In the genomic region with DNA sequence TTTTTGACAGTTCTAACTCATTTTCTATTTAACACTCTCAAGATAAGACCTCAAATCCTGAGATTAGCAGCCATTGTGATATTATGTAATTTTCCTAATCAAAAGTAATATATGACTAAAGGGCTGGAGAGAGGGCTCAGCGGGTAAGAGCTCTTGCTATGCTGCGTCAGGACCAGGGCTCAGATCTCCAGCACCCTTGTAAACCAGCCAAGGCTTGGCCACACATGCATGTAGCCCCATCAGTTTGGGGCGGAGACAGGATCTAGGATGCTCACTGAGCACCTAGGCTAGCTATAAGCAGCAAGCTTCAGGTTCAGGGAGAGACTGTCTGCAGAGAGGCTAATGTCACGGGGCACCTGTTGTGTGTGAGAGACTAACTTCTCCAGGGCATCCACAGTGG, we compare ENCODE assay signal across 26 mouse cellular contexts. TPM values are rescaled to one million over a fixed set of nuclear protein-coding genes. Genes with fewer than 3 reads are reported as not detected.
DNase-seq lines count a peak whose midpoint lies in the region; ATAC-seq and TF ChIP-seq lines count a peak whose summit lies in the region.
"Had no signal": no experiment of that assay in that cellular context is flagged by ENCODE, and none has a peak within 500 bp of the region (broad histone marks: within the 10 kb centered on the region; RNA-seq: fewer than 3 reads in every experiment).

No protein-coding gene starts in this region.

- 0 out of 2 replicates have a peak overlapping the region, but pooled peaks have one; percentile 8 for H3K27ac ChIP-seq in forebrain, embryonic 10.5 days
- no peak overlapping the region for H3K27ac ChIP-seq in forebrain, embryonic 14.5 days (ENCODE audit: low read depth, low read length)
- peak overlapping the region; percentile 83; the same call in 1 of the 2 replicates for H3K27ac ChIP-seq in heart, postnatal 0 days (ENCODE audit: low read depth)
- H3K27ac ChIP-seq in liver, postnatal 0 days (ENCODE audit: low read depth): 0 out of 2 replicates have a peak overlapping the region, but pooled peaks have one; percentile 8
- no peak overlapping the region for H3K27ac ChIP-seq in liver, embryonic 11.5 days (ENCODE audit: low read depth, low read length)
- H3K27ac ChIP-seq in brown adipose tissue, adult 24 weeks (replicated peaks; ENCODE audit: low read depth, low read length): peak overlapping the region; percentile 75
- H3K27ac ChIP-seq: embryonic facial prominence, embryonic 12.5 days; forebrain, embryonic 15.5 days; hindbrain, embryonic 13.5 days; limb, embryonic 10.5 days; midbrain, embryonic 10.5 days; neural tube, embryonic 12.5 days had no signal

- TF ChIP-seq EP300 in heart, postnatal 0 days (IDR thresholded peaks at IDR 0.05; ENCODE audit: low read depth): no peak
- no peak for TF ChIP-seq EP300 in liver, postnatal 0 days (IDR thresholded peaks at IDR 0.05; ENCODE audit: low read depth)

- no peaks in the 10 kb centered on the region for H3K27me3 ChIP-seq in forebrain, embryonic 10.5 days (ENCODE audit: poor library complexity, severe bottlenecking)
- H3K27me3 ChIP-seq in forebrain, embryonic 14.5 days (replicated peaks; ENCODE audit: control insufficient read depth, insufficient read depth, low read length): no peaks in the 10 kb centered on the region
- no peaks in the 10 kb centered on the region for H3K27me3 ChIP-seq in heart, postnatal 0 days (ENCODE audit: control insufficient read depth, insufficient read depth, low read length)
- H3K27me3 ChIP-seq in liver, postnatal 0 days (ENCODE audit: insufficient read depth, low read length): no peaks in the 10 kb centered on the region
- H3K27me3 ChIP-seq in liver, embryonic 11.5 days (replicated peaks; ENCODE audit: control insufficient read depth, insufficient read depth, low read length): no peaks in the 10 kb centered on the region
- H3K27me3 ChIP-seq: embryonic facial prominence, embryonic 12.5 days; forebrain, embryonic 15.5 days; hindbrain, embryonic 13.5 days; neural tube, embryonic 12.5 days had no signal

- H3K36me3 ChIP-seq in forebrain, embryonic 10.5 days (replicated peaks): peaks cover 12% of the 10 kb centered on the region
- H3K36me3 ChIP-seq in forebrain, embryonic 14.5 days (ENCODE audit: control insufficient read depth, insufficient read depth, low read length): peaks cover 3% of the 10 kb centered on the region; the same call in 1 of the 2 replicates
- peaks cover 8% of the 10 kb centered on the region for H3K36me3 ChIP-seq in heart, postnatal 0 days (replicated peaks; ENCODE audit: control insufficient read depth, insufficient read depth, low read length)
- H3K36me3 ChIP-seq in liver, postnatal 0 days (replicated peaks; ENCODE audit: insufficient read depth, low read length): peaks cover 12% of the 10 kb centered on the region
- H3K36me3 ChIP-seq in liver, embryonic 11.5 days (ENCODE audit: control insufficient read depth, insufficient read depth, low read length): peaks cover 9% of the 10 kb centered on the region
- H3K36me3 ChIP-seq: forebrain, embryonic 15.5 days had no signal

- H3K4me1 ChIP-seq in forebrain, embryonic 10.5 days: peaks cover 20% of the 10 kb centered on the region
- peaks cover 10% of the 10 kb centered on the region for H3K4me1 ChIP-seq in forebrain, embryonic 14.5 days (ENCODE audit: control insufficient read depth, insufficient read depth, low read length)
- peaks cover 56% of the 10 kb centered on the region for H3K4me1 ChIP-seq in heart, postnatal 0 days (ENCODE audit: control insufficient read depth, insufficient read depth)
- H3K4me1 ChIP-seq in liver, postnatal 0 days (ENCODE audit: insufficient read depth): peaks cover 53% of the 10 kb centered on the region
- H3K4me1 ChIP-seq in liver, embryonic 11.5 days (replicated peaks; ENCODE audit: control insufficient read depth, insufficient read depth, low read length): peaks cover 43% of the 10 kb centered on the region
- peaks cover 51% of the 10 kb centered on the region for H3K4me1 ChIP-seq in brown adipose tissue, adult 24 weeks (ENCODE audit: control insufficient read depth, insufficient read depth, insufficient read length, low read length)

- no peak overlapping the region for H3K4me3 ChIP-seq in forebrain, embryonic 10.5 days
- no peak overlapping the region for H3K4me3 ChIP-seq in forebrain, embryonic 14.5 days (ENCODE audit: low read depth, low read length)
- H3K4me3 ChIP-seq in heart, postnatal 0 days (ENCODE audit: low read depth, low read length): no peak overlapping the region
- H3K4me3 ChIP-seq in liver, postnatal 0 days (ENCODE audit: low read depth, low read length): no peak overlapping the region
- no peak overlapping the region for H3K4me3 ChIP-seq in liver, embryonic 11.5 days (ENCODE audit: low read depth, low read length)
- H3K4me3 ChIP-seq in brown adipose tissue, adult 24 weeks (ENCODE audit: insufficient read depth, low read depth, low read length): no peak overlapping the region
- H3K4me3 ChIP-seq: embryonic facial prominence, embryonic 12.5 days; erythroblast, embryonic 14.5 days; forebrain, embryonic 15.5 days; hindbrain, embryonic 13.5 days; limb, embryonic 10.5 days; midbrain, embryonic 10.5 days; neural tube, embryonic 12.5 days had no signal

- H3K9me3 ChIP-seq in forebrain, embryonic 10.5 days: no peaks in the 10 kb centered on the region
- no peaks in the 10 kb centered on the region for H3K9me3 ChIP-seq in forebrain, embryonic 14.5 days (replicated peaks; ENCODE audit: control insufficient read depth, low read length)
- H3K9me3 ChIP-seq in heart, postnatal 0 days (replicated peaks; ENCODE audit: control insufficient read depth, low read length): no peaks in the 10 kb centered on the region
- H3K9me3 ChIP-seq in liver, postnatal 0 days (ENCODE audit: low read length): no peaks in the 10 kb centered on the region
- no peaks in the 10 kb centered on the region for H3K9me3 ChIP-seq in liver, embryonic 11.5 days (ENCODE audit: control insufficient read depth, low read length)
- H3K9me3 ChIP-seq: embryonic facial prominence, embryonic 12.5 days; forebrain, embryonic 15.5 days; hindbrain, embryonic 13.5 days; limb, embryonic 10.5 days; midbrain, embryonic 10.5 days; neural tube, embryonic 12.5 days had no signal

- 94% methylated on average over 4 of the region's 4 CpGs for WGBS in forebrain, embryonic 10.5 days
- WGBS in forebrain, embryonic 14.5 days: 90% methylated on average over 4 of the region's 4 CpGs
- 73% methylated on average over 4 of the region's 4 CpGs for WGBS in heart, postnatal 0 days
- 85% methylated on average over 4 of the region's 4 CpGs for WGBS in liver, postnatal 0 days (ENCODE audit: insufficient replicate concordance)
- WGBS in liver, embryonic 11.5 days: 85% methylated on average over 4 of the region's 4 CpGs

- no peak overlapping the region for H3K4me2 ChIP-seq in forebrain, embryonic 14.5 days (ENCODE audit: low read length)
- H3K4me2 ChIP-seq in heart, postnatal 0 days (ENCODE audit: low read depth, low read length): no peak overlapping the region
- no peak overlapping the region for H3K4me2 ChIP-seq in liver, postnatal 0 days (ENCODE audit: low read depth, low read length)
- no peak overlapping the region for H3K4me2 ChIP-seq in liver, embryonic 11.5 days
- H3K4me2 ChIP-seq: embryonic facial prominence, embryonic 12.5 days; forebrain, embryonic 15.5 days; hindbrain, embryonic 13.5 days; neural tube, embryonic 12.5 days had no signal

- DNase-seq in forebrain, embryonic 10.5 days (ENCODE audit: extremely low spot score, low spot score): no peak
- no peak for DNase-seq in forebrain, embryonic 14.5 days (ENCODE audit: low spot score)
- no peak for DNase-seq in heart, postnatal 0 days (ENCODE audit: low spot score)
- no peak for DNase-seq in heart, postnatal 4 days
- no peak for DNase-seq in liver, postnatal 0 days
- DNase-seq in liver, embryonic 11.5 days (ENCODE audit: low spot score): no peak
- no peak for DNase-seq in right cerebral cortex, postnatal 14 days
- DNase-seq: adrenal gland, adult 2 months; cerebellum, adult 11 months; cerebellum, postnatal 10 days; gastrocnemius, postnatal 25 days; kidney, postnatal 14 days; lung, adult 2 months; lung, postnatal 4 days; thymus, adult 18-20 months had no signal

- ATAC-seq in forebrain, embryonic 14.5 days: no peak
- no peak for ATAC-seq in heart, postnatal 0 days (ENCODE audit: insufficient read depth, low read depth)
- ATAC-seq in liver, postnatal 0 days: no peak
- ATAC-seq in liver, embryonic 11.5 days (replicated peaks; ENCODE audit: low FRiP score): no peak
- ATAC-seq: forebrain, embryonic 15.5 days; inflammation-experienced regulatory T-cells, adult 6 months had no signal

- no peak overlapping the region for H3K9ac ChIP-seq in forebrain, embryonic 14.5 days (ENCODE audit: low read length)
- H3K9ac ChIP-seq in heart, postnatal 0 days (replicated peaks; ENCODE audit: low read depth, low read length): no peak overlapping the region
- H3K9ac ChIP-seq in liver, postnatal 0 days (replicated peaks): no peak overlapping the region
- no peak overlapping the region for H3K9ac ChIP-seq in liver, embryonic 11.5 days (ENCODE audit: low read depth, low read length)
- H3K9ac ChIP-seq: embryonic facial prominence, embryonic 12.5 days; forebrain, embryonic 15.5 days; hindbrain, embryonic 13.5 days; neural tube, embryonic 12.5 days had no signal

- TF ChIP-seq CTCF in heart, postnatal 0 days (IDR thresholded peaks at IDR 0.05; ENCODE audit: low read depth): no peak
- TF ChIP-seq CTCF in liver, postnatal 0 days (IDR thresholded peaks at IDR 0.05; ENCODE audit: low read depth): no peak

RNA-seq across cellular contexts. Expression of a gene that starts 39.5 kb away (rescaled TPM):
- 1.2 and 2.5 TPM in 2 replicates for polyA plus RNA-seq in forebrain, embryonic 10.5 days (2016; fragmentation: Nextera tagmentation; extraction: Ambion mirVana)
- polyA plus RNA-seq in forebrain, embryonic 14.5 days (2014; fragmentation: Nextera tagmentation; extraction: Ambion mirVana): 0.43 and 1.4 TPM in 2 replicates
- not detected in 2 replicates for total RNA-seq in heart, postnatal 0 days (2014; rRNA removed; ENCODE audit: low replicate concordance)
- polyA plus RNA-seq in heart, postnatal 0 days (2015; fragmentation: Nextera tagmentation; extraction: Ambion mirVana): 0.23 and 0.33 TPM in 2 replicates
- total RNA-seq in heart, postnatal 4 days (2021): not detected
- 0.25 and 0.39 TPM in 2 replicates for polyA plus RNA-seq in liver, postnatal 0 days (2015; fragmentation: Nextera tagmentation; extraction: Ambion mirVana)
- polyA plus RNA-seq in liver, embryonic 11.5 days (2014; fragmentation: Nextera tagmentation; extraction: Ambion mirVana): 0.70 and 0.77 TPM in 2 replicates
- 3.3 and 4.1 TPM in 2 replicates for polyA plus RNA-seq in brown adipose tissue, adult 24 weeks (2012; ENCODE audit: insufficient read depth, insufficient read length, missing spikeins)
- total RNA-seq: gastrocnemius, postnatal 25 days; liver, adult 2 months had no signal
- polyA plus RNA-seq: erythroblast, embryonic 14.5 days; heart, embryonic 16.5 days; inflammation-experienced regulatory T-cells, adult 6 months; liver, adult 2 months had no signal

RNA-seq across cellular contexts. Expression of a gene that starts 39.9 kb away (rescaled TPM):
- 0.06 and 0.27 TPM in 2 replicates for polyA plus RNA-seq in forebrain, embryonic 10.5 days (2016; fragmentation: Nextera tagmentation; extraction: Ambion mirVana)
- 0.62 and 1.1 TPM in 2 replicates for polyA plus RNA-seq in forebrain, embryonic 14.5 days (2014; fragmentation: Nextera tagmentation; extraction: Ambion mirVana)
- total RNA-seq in heart, postnatal 0 days (2014; rRNA removed; ENCODE audit: low replicate concordance): not detected in 2 replicates
- 0.15 and 0.21 TPM in 2 replicates for polyA plus RNA-seq in heart, postnatal 0 days (2015; fragmentation: Nextera tagmentation; extraction: Ambion mirVana)
- under 1 TPM; 0.20 to 0.45 TPM for total RNA-seq in heart, postnatal 4 days (2021)
- polyA plus RNA-seq in liver, postnatal 0 days (2015; fragmentation: Nextera tagmentation; extraction: Ambion mirVana): not detected in 2 replicates
- 0.17 TPM in 1 of 2 replicates, not detected in the other for polyA plus RNA-seq in liver, embryonic 11.5 days (2014; fragmentation: Nextera tagmentation; extraction: Ambion mirVana)
- not detected in 2 replicates for polyA plus RNA-seq in brown adipose tissue, adult 24 weeks (2012; ENCODE audit: insufficient read depth, insufficient read length, missing spikeins)
- total RNA-seq: gastrocnemius, postnatal 25 days; liver, adult 2 months had no signal
- polyA plus RNA-seq: embryonic facial prominence, embryonic 12.5 days; erythroblast, embryonic 14.5 days; inflammation-experienced regulatory T-cells, adult 6 months; liver, adult 2 months had no signal

RNA-seq across cellular contexts. Expression of a gene that starts 42.1 kb away (rescaled TPM):
- polyA plus RNA-seq in forebrain, embryonic 10.5 days (2016; fragmentation: Nextera tagmentation; extraction: Ambion mirVana): 47.4 and 49.1 TPM in 2 replicates
- 28.3 and 30.4 TPM in 2 replicates for polyA plus RNA-seq in forebrain, embryonic 14.5 days (2014; fragmentation: Nextera tagmentation; extraction: Ambion mirVana)
- total RNA-seq in heart, postnatal 0 days (2014; rRNA removed; ENCODE audit: low replicate concordance): 54.5 and 119 TPM in 2 replicates
- 55.4 and 62.4 TPM in 2 replicates for polyA plus RNA-seq in heart, postnatal 0 days (2015; fragmentation: Nextera tagmentation; extraction: Ambion mirVana)
- total RNA-seq in heart, postnatal 4 days (2021): 100 to 1,000 TPM; 141 to 149 TPM
- 35.8 and 43.1 TPM in 2 replicates for polyA plus RNA-seq in liver, postnatal 0 days (2015; fragmentation: Nextera tagmentation; extraction: Ambion mirVana)
- polyA plus RNA-seq in liver, embryonic 11.5 days (2014; fragmentation: Nextera tagmentation; extraction: Ambion mirVana): 32.1 and 42.2 TPM in 2 replicates
- polyA plus RNA-seq in brown adipose tissue, adult 24 weeks (2012; ENCODE audit: insufficient read depth, insufficient read length, missing spikeins): 39.6 and 39.8 TPM in 2 replicates

Comparison
In these comparisons a context has a peak if more than half of its experiments do, and no peak if none do; other contexts are left out.
1. H3K27ac ChIP-seq: peak in forebrain, embryonic 10.5 days (single experiment), heart, postnatal 0 days (single experiment), liver, postnatal 0 days (single experiment) and brown adipose tissue, adult 24 weeks (single experiment); none in forebrain, embryonic 14.5 days (single experiment) and liver, embryonic 11.5 days (single experiment).